Mouse (Mus musculus) thymus, postnatal 0 days (tissue): ENCODE measurements around the gene Serpinb6c. TPM values are rescaled to one million over a fixed set of nuclear protein-coding genes. Genes with fewer than 3 reads are reported as not detected.

Experiments used
- polyA plus RNA-seq: library from polyadenylated mRNA; unstranded; fragments of >200 nt; fragmentation: Nextera tagmentation; extraction: Ambion mirVana; gene quantifications from 2 replicates; pipeline ENCODE4 v1.2.1, GENCODE M21; 2015

Serpinb6c gene
- polyA plus RNA-seq, 1 experiment from 2014 or later = 1.6 TPM

Other genes with a start within 250 kb of the Serpinb6c start
- not detected in 2 replicates for gene Serpinb6d, start 244.3 kb downstream of the Serpinb6c start, polyA plus RNA-seq
- gene Serpinb6e, start 62.3 kb downstream of the Serpinb6c start, polyA plus RNA-seq = not detected in 2 replicates
- gene Nqo2, start 59.0 kb upstream of the Serpinb6c start, polyA plus RNA-seq = 10.9 and 13.0 TPM in 2 replicates
- 12.9 and 13.5 TPM in 2 replicates for gene Ripk1, start 96.7 kb upstream of the Serpinb6c start, polyA plus RNA-seq
- gene Serpinb6a, start 97.1 kb upstream of the Serpinb6c start, polyA plus RNA-seq = 73.8 and 89.4 TPM in 2 replicates
- gene Bphl, start 131.9 kb upstream of the Serpinb6c start, polyA plus RNA-seq = 64.5 and 68.7 TPM in 2 replicates
- 204 and 248 TPM in 2 replicates for gene Tubb2a, start 172.3 kb upstream of the Serpinb6c start, polyA plus RNA-seq
- 34.5 and 37.3 TPM in 2 replicates for gene Tubb2b, start 224.8 kb upstream of the Serpinb6c start, polyA plus RNA-seq